Mouse (Mus musculus): ENCODE measurements around the gene 2810004N23Rik.

2810004N23Rik gene

GRCm38 (mm10) chr8:124819612-124820115 is 43.3 kb downstream of the 2810004N23Rik start:
- DNase-seq, result no peak

GRCm38 (mm10) chr8:124817361-124817760 is 45.6 kb downstream of the 2810004N23Rik start:
- DNase-seq, result peak; percentile 55 to 74

GRCm38 (mm10) chr8:124816866-124817265 is 46.1 kb downstream of the 2810004N23Rik start:
- peak in 1 of 2 experiments; percentile 55 for DNase-seq

GRCm38 (mm10) chr8:124815870-124816269 is 47.0 kb downstream of the 2810004N23Rik start:
- no peak for DNase-seq

- no peak for DNase-seq
These were observed 49.6 kb downstream of the 2810004N23Rik start for GRCm38 (mm10) chr8:124813326-124813725.

GRCm38 (mm10) chr8:124810689-124811394 is 52.1 kb downstream of the 2810004N23Rik start:
- DNase-seq, result peak; percentile 58 to 66

GRCm38 (mm10) chr8:124810056-124810610 is 52.8 kb downstream of the 2810004N23Rik start:
- peak in 1 of 2 experiments; percentile 65 for DNase-seq

- no peak for DNase-seq
These were observed 53.5 kb downstream of the 2810004N23Rik start for GRCm38 (mm10) chr8:124809419-124809818.

GRCm38 (mm10) chr8:124805990-124806389 is 56.9 kb downstream of the 2810004N23Rik start:
- no peak for DNase-seq

GRCm38 (mm10) chr8:124803824-124804702 is 58.9 kb downstream of the 2810004N23Rik start:
- peak in 1 of 2 experiments; percentile 18 for DNase-seq

GRCm38 (mm10) chr8:124800542-124800941 is 62.4 kb downstream of the 2810004N23Rik start:
- no peak for DNase-seq

- peak; percentile 28 to 34 for DNase-seq
These were observed 67.0 kb downstream of the 2810004N23Rik start for GRCm38 (mm10) chr8:124795781-124796488.

- peak in 1 of 2 experiments; percentile 27 for DNase-seq
These were observed 68.5 kb downstream of the 2810004N23Rik start for GRCm38 (mm10) chr8:124794486-124794780.

GRCm38 (mm10) chr8:124793661-124794485 is 69.0 kb downstream of the 2810004N23Rik start:
- DNase-seq, result no peak

- DNase-seq, result peak; percentile 77 to 89
These were observed 69.7 kb downstream of the 2810004N23Rik start for GRCm38 (mm10) chr8:124793172-124793651.

- peak in 1 of 2 experiments; percentile 22 for DNase-seq
These were observed 70.2 kb downstream of the 2810004N23Rik start, which contains the start of gene Trim67 for GRCm38 (mm10) chr8:124792708-124793107. TSS of gene Trim67 (plus strand) at chr8:124793092.

- DNase-seq, result no peak
These were observed 70.7 kb downstream of the 2810004N23Rik start for GRCm38 (mm10) chr8:124792186-124792585.

GRCm38 (mm10) chr8:124791751-124792150 is 71.2 kb downstream of the 2810004N23Rik start:
- DNase-seq, result no peak

- no peak for DNase-seq
These were observed 72.2 kb downstream of the 2810004N23Rik start for GRCm38 (mm10) chr8:124790676-124791075.
